Mouse (Mus musculus) forelimb bud, embryonic 11.5 days (tissue): ENCODE measurements around the gene Hemk1.

ENCODE experiments used
- DNase-seq: peaks from one replicate; pipeline ENCODE4 v3.0.0-alpha.2; 2012; ENCODE audit warnings: low read depth, low spot score

Hemk1 gene

GRCm38 (mm10) chr9:107343146-107343943, 5.2 kb upstream of the Hemk1 start:
- DNase-seq: no peak

- no peak for DNase-seq
These were observed 4.1 kb upstream of the Hemk1 start for GRCm38 (mm10) chr9:107342201-107342709.

- DNase-seq: no peak
These were observed 2.9 kb upstream of the Hemk1 start for GRCm38 (mm10) chr9:107340911-107341645.

- DNase-seq: peak; percentile 91
These were observed 2.2 kb upstream of the Hemk1 start, which contains the start of gene 6430571L13Rik for GRCm38 (mm10) chr9:107340267-107340859. 6430571L13Rik (plus strand) TSS chr9:107340602.

GRCm38 (mm10) chr9:107336386-107336785, 1.8 kb downstream of the Hemk1 start:
- DNase-seq: no peak

- peak; percentile 41 for DNase-seq
These were observed 2.2 kb downstream of the Hemk1 start for GRCm38 (mm10) chr9:107335909-107336308.

- no peak for DNase-seq
These were observed 3.1 kb downstream of the Hemk1 start for GRCm38 (mm10) chr9:107335046-107335445.

- no peak for DNase-seq
These were observed 3.8 kb downstream of the Hemk1 start for GRCm38 (mm10) chr9:107334356-107334755.

GRCm38 (mm10) chr9:107333686-107334085, 4.5 kb downstream of the Hemk1 start:
- no peak for DNase-seq

GRCm38 (mm10) chr9:107330791-107331190, 7.4 kb downstream of the Hemk1 start:
- no peak for DNase-seq

GRCm38 (mm10) chr9:107327879-107328620, 10.1 kb downstream of the Hemk1 start:
- DNase-seq: no peak

GRCm38 (mm10) chr9:107325904-107326303, 12.2 kb downstream of the Hemk1 start:
- no peak for DNase-seq

- DNase-seq: no peak
These were observed 13.2 kb downstream of the Hemk1 start for GRCm38 (mm10) chr9:107324799-107325561.

GRCm38 (mm10) chr9:107323558-107323957, 14.6 kb downstream of the Hemk1 start:
- no peak for DNase-seq

GRCm38 (mm10) chr9:107322461-107323050, 15.6 kb downstream of the Hemk1 start:
- DNase-seq: no peak

GRCm38 (mm10) chr9:107315791-107316190, 22.4 kb downstream of the Hemk1 start:
- no peak for DNase-seq

- no peak for DNase-seq
These were observed 24.2 kb downstream of the Hemk1 start for GRCm38 (mm10) chr9:107313926-107314325.

- no peak for DNase-seq
These were observed 25.2 kb downstream of the Hemk1 start for GRCm38 (mm10) chr9:107312811-107313584.

GRCm38 (mm10) chr9:107309600-107309999, 28.6 kb downstream of the Hemk1 start:
- DNase-seq: no peak

- no peak for DNase-seq
These were observed 29.0 kb downstream of the Hemk1 start for GRCm38 (mm10) chr9:107309171-107309570.
